In genomic region chr2:120352682-120353646, GRCm38 (mm10) we compare ENCODE assay signal across 8 mouse cellular contexts. TPM values are rescaled to one million over a fixed set of nuclear protein-coding genes. Genes with fewer than 3 reads are reported as not detected.
DNase-seq lines count a peak whose midpoint lies in the region; ATAC-seq lines count a peak whose summit lies in the region.

Vps39 (minus strand) TSS chr2:120353137.

- ATAC-seq in hindbrain, embryonic 14.5 days (ENCODE audit: low FRiP score), result peak; percentile 94

- H3K4me1 ChIP-seq in hindbrain, embryonic 14.5 days (replicated peaks; ENCODE audit: control insufficient read depth, insufficient read depth, low read length), result peaks cover 14% of the 10 kb centered on the region

- peak within 1 kb of the TSS; percentile 91 for H3K9ac ChIP-seq in hindbrain, embryonic 14.5 days

- peak within 1 kb of the TSS; percentile 65; the same call in 1 of the 2 replicates for H3K27ac ChIP-seq in hindbrain, embryonic 14.5 days

- peaks cover 49% of the 10 kb centered on the region for H3K36me3 ChIP-seq in hindbrain, embryonic 14.5 days (replicated peaks; ENCODE audit: control insufficient read depth, insufficient read depth)

- peak within 1 kb of the TSS; percentile 65 for H3K4me2 ChIP-seq in hindbrain, embryonic 14.5 days (replicated peaks)

- no peaks in the 10 kb centered on the region for H3K27me3 ChIP-seq in hindbrain, embryonic 14.5 days (ENCODE audit: control insufficient read depth, insufficient read depth, low read length)

- 11% methylated on average over 44 of the region's 44 CpGs for WGBS in hindbrain, embryonic 14.5 days

- peak; percentile 97 for DNase-seq in R1 (ENCODE audit: low read depth, low spot score)
- DNase-seq in cerebellum, postnatal 25 days, result peak; percentile 84 to 91
- peak; percentile 62 to 75 for DNase-seq in frontal cortex, postnatal 25 days (ENCODE audit: low spot score in 2 of 2)
- DNase-seq in hindbrain, embryonic 14.5 days (ENCODE audit: low spot score), result peak; percentile 85
- DNase-seq in layer of hippocampus, postnatal 36 days, result peak; percentile 86 to 87
- peak; percentile 94 for DNase-seq in lung, postnatal 36 days
- peak; percentile 93 for DNase-seq in retina, postnatal 1 day
- peak; percentile 79 to 87 for DNase-seq in urinary bladder, adult 18-20 months (ENCODE audit: low spot score in 2 of 2)

- H3K9me3 ChIP-seq in hindbrain, embryonic 14.5 days (ENCODE audit: control insufficient read depth, low read length), result no peaks in the 10 kb centered on the region

- peak within 1 kb of the TSS; percentile 89 for H3K4me3 ChIP-seq in hindbrain, embryonic 14.5 days (replicated peaks; ENCODE audit: low read length)

RNA-seq across cellular contexts. Expression of gene Vps39, which starts in this region (rescaled TPM):
- 48.3 and 49.9 TPM in 2 replicates for polyA plus RNA-seq in hindbrain, embryonic 14.5 days (2014; fragmentation: Nextera tagmentation; extraction: Ambion mirVana)
- 10 to 100 TPM; 77.2 to 79.9 TPM for total RNA-seq in layer of hippocampus, postnatal 36 days (2021)

Comparison
In these comparisons a context has a peak if more than half of its experiments do, and no peak if none do; other contexts are left out.
1. Peak in every context shown above with its lines: DNase-seq, ATAC-seq, H3K4me3 ChIP-seq and H3K27ac ChIP-seq.